Mouse (Mus musculus): ENCODE measurements at regions not wholly inside any gene's neighbourhood (a gene's known extent, or its start where the extent isn't known, plus 50 kb on each side); places are given as distances from the start of the nearest gene placed in this dataset.

- TF ChIP-seq CTCF (IDR thresholded peaks at IDR 0.05; ENCODE audit: low read depth, low read length) (no peak), POLR2A (IDR thresholded peaks at IDR 0.05; ENCODE audit: extremely low read depth, insufficient read depth, low read length) (no peak)
These were observed 216.7 kb downstream of the Dph6 start for GRCm38 (mm10) chr2:114438048-114438447.

Measured in liver, adult 2 months (tissue).